Mouse (Mus musculus): ENCODE data around the gene Lhx4. TPM values are rescaled to one million over a fixed set of nuclear protein-coding genes. Genes with fewer than 3 reads are reported as not detected.

The Lhx4 gene
- polyA plus RNA-seq (2014; fragmentation: Illumina TruSeq; extraction: RNeasy Lipid Tissue Mini Kit (QIAGEN cat#74804); ENCODE audit: low read depth, low replicate concordance) = not detected

GRCm38 (mm10) chr1:155751484-155752255, at the start of gene Lhx4:
Lhx4 (minus strand) TSS chr1:155751684.

Other genes starting within 250 kb of the Lhx4 start
- gene Acbd6, start 193.6 kb downstream of the Lhx4 start, polyA plus RNA-seq (2014; fragmentation: Illumina TruSeq; extraction: RNeasy Lipid Tissue Mini Kit (QIAGEN cat#74804); ENCODE audit: low read depth, low replicate concordance) = 38.6 TPM
- gene Qsox1, start 61.2 kb upstream of the Lhx4 start, polyA plus RNA-seq (2014; fragmentation: Illumina TruSeq; extraction: RNeasy Lipid Tissue Mini Kit (QIAGEN cat#74804); ENCODE audit: low read depth, low replicate concordance) = 0.32 TPM
- 30.1 TPM for gene Cep350, start 221.6 kb upstream of the Lhx4 start, polyA plus RNA-seq (2014; fragmentation: Illumina TruSeq; extraction: RNeasy Lipid Tissue Mini Kit (QIAGEN cat#74804); ENCODE audit: low read depth, low replicate concordance)

All from kidney, adult 10 weeks (tissue).